Mouse (Mus musculus) limb, embryonic 11.5 days (tissue): ENCODE data around the gene Gm33543. TPM values are rescaled to one million over a fixed set of nuclear protein-coding genes. Genes with fewer than 3 reads are reported as not detected.

Experiments used
- ATAC-seq: fragments of 200-750 bp; cut with Nextera tagmentation; 2 replicates; pipeline ENCODE4 v1.8.0; 2017; ENCODE audit warnings: low read depth; ENCODE audit not compliant: insufficient number of reproducible peaks, low FRiP score, low TSS enrichment
- DNase-seq: peaks from one replicate; pipeline ENCODE4 v3.0.0-alpha.2; 2015; ENCODE audit warnings: low spot score
- H3K27ac ChIP-seq: fragments of 300-500 bp; sonication (generic); replicated peaks from 2 replicates; pipeline ENCODE4 v1.5.1; 2014; ENCODE audit warnings: low read depth, mild to moderate bottlenecking, low read length
- H3K27me3 ChIP-seq: fragments of 300-500 bp; sonication (generic); 2 replicates; pipeline ENCODE4 v1.6.1; 2014; ENCODE audit warnings: mild to moderate bottlenecking, low read length, mixed read lengths; ENCODE audit not compliant: control insufficient read depth, insufficient read depth
- H3K36me3 ChIP-seq: fragments of 300-500 bp; sonication (generic); 2 replicates; pipeline ENCODE4 v1.6.1; 2014; ENCODE audit warnings: mild to moderate bottlenecking, low read length, moderate library complexity, mixed read lengths; ENCODE audit not compliant: control insufficient read depth, insufficient read depth
- H3K4me1 ChIP-seq: fragments of 300-500 bp; sonication (generic); 2 replicates; pipeline ENCODE4 v1.6.1; 2014; ENCODE audit warnings: low read length, mixed read lengths; ENCODE audit not compliant: control insufficient read depth, insufficient read depth
- H3K4me2 ChIP-seq: fragments of 300-500 bp; sonication (generic); 2 replicates; pipeline ENCODE4 v1.6.1; 2014; ENCODE audit warnings: low read depth, mild to moderate bottlenecking, moderate library complexity; ENCODE audit not compliant: severe bottlenecking
- H3K4me3 ChIP-seq: fragments of 300-500 bp; sonication (generic); 2 replicates; pipeline ENCODE4 v1.5.1; 2014; ENCODE audit warnings: low read depth, low read length
- H3K9ac ChIP-seq: fragments of 300-500 bp; sonication (generic); 2 replicates; pipeline ENCODE4 v1.6.1; 2014; ENCODE audit warnings: mild to moderate bottlenecking, low read length
- H3K9me3 ChIP-seq: fragments of 300-500 bp; sonication (generic); 2 replicates; pipeline ENCODE4 v1.6.1; 2016; ENCODE audit warnings: low read length; ENCODE audit not compliant: control insufficient read depth
- WGBS: fragments of 180-500 bp; shearing (Covaris S2); extraction: QIAGEN DNeasy Blood & Tissue Kit; methylation state at CpG from one replicate; pipeline ENCODE4 v1.1.7; 2014; 5-methylcytosine and 5-hydroxymethylcytosine counted together
- polyA plus RNA-seq: library from polyadenylated mRNA; unstranded; fragments of >200 nt; fragmentation: Nextera tagmentation; extraction: Ambion mirVana; gene quantifications from 2 replicates; pipeline ENCODE4 v1.2.1, GENCODE M21; 2014

Gene Gm33543
- polyA plus RNA-seq, 1 experiment from 2014 or later, result not detected

DNA sequence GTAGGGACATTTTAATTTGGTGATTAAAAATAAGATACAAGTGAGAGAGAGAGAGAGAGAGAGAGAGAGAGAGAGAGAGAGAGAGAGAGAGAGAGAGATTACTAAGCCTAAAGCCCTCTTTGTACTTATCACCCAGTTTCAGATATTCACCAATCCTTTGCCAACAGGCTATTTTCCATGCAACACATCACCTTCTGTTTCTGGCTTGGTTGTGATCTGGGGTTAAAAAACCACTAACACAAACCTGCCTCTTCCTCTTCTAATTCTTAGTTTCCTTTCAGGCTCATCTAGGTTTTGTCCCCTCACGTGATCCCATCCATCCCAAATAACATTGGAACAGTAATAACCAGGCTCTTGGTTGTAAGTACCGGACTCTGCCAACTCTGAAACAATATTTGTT is 24.2 kb downstream of the Gm33543 start:
- Histone ChIP-seq H3K36me3 (no peaks in the 10 kb centered on the region), H3K27me3 (no peaks in the 10 kb centered on the region), H3K4me3 (no peak overlapping the region), H3K4me1 (0 out of 2 replicates have a peak, but pooled peaks cover 5% of the 10 kb centered on the region), H3K27ac (no peak overlapping the region), H3K9me3 (no peaks in the 10 kb centered on the region), H3K9ac (no peak overlapping the region), H3K4me2 (no peak overlapping the region)
- WGBS, result 92% methylated on average over 2 of the region's 2 CpGs
- ATAC-seq (no peak), DNase-seq (no peak)

DNA sequence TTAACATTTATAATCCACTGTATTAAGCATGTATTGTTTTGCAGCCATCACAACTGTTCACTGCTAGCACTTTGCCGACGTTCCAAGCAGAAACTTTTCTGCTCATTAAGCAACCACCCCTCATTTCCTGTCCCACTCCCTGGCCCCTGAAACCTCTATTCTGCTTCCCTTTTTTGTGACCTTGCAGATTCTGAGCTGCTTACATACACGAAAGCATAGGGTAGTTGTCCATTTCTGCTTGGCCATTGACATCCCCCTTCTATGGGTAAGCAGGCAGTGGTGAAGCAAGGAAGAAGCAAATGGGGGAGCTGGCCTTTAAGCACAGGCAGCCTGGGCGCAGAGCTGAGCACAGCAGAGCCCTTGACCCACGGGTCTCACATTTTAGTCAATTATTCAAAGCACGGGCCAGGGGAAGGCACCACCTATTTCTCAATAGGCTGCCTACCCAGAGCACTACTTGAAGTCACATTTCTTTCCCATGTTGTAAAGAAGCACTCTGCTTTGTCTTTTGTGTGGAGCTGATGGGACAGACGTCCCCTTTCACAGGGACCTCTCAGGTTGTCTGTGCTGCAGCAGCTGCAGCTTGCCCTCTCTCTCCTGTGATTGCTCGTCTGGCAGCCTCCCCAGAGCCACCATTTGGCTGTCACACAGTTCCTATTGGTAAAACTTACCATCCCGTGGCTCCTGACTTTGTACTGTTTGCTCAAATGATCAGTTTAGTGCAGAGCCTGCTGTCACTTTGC is 25.1 kb downstream of the Gm33543 start:
- DNase-seq, result no peak
- Histone ChIP-seq H3K36me3 (no peaks in the 10 kb centered on the region), H3K4me2 (no peak overlapping the region), H3K4me3 (no peak overlapping the region), H3K9ac (no peak overlapping the region), H3K27ac (no peak overlapping the region), H3K4me1 (0 out of 2 replicates have a peak, but pooled peaks cover 9% of the 10 kb centered on the region), H3K27me3 (no peaks in the 10 kb centered on the region), H3K9me3 (no peaks in the 10 kb centered on the region)
- WGBS, result 21% methylated on average over 9 of the region's 9 CpGs
- ATAC-seq, result no peak

GRCm38 (mm10) chr10:95814351-95814750 is 28.4 kb downstream of the Gm33543 start:
- 0 out of 2 replicates have a peak, but pooled peaks cover 9% of the 10 kb centered on the region for H3K4me1 ChIP-seq
- DNase-seq (no peak), ATAC-seq (no peak)
- H3K36me3 ChIP-seq, result no peaks in the 10 kb centered on the region
- no peak overlapping the region for H3K27ac ChIP-seq
- H3K4me2 ChIP-seq, result no peak overlapping the region
- no peak overlapping the region for H3K4me3 ChIP-seq
- WGBS, result 88% methylated on average over 6 of the region's 6 CpGs
- no peaks in the 10 kb centered on the region for H3K27me3 ChIP-seq
- H3K9ac ChIP-seq, result no peak overlapping the region
- H3K9me3 ChIP-seq, result no peaks in the 10 kb centered on the region

GRCm38 (mm10) chr10:95811869-95812268 is 30.9 kb downstream of the Gm33543 start:
- no peak overlapping the region for H3K4me3 ChIP-seq
- DNase-seq (no peak), ATAC-seq (no peak)
- 0 out of 2 replicates have a peak, but pooled peaks cover 5% of the 10 kb centered on the region for H3K4me1 ChIP-seq
- no peak overlapping the region for H3K9ac ChIP-seq
- H3K27me3 ChIP-seq, result no peaks in the 10 kb centered on the region
- WGBS, result 66% methylated on average over 4 of the region's 4 CpGs
- no peak overlapping the region for H3K27ac ChIP-seq
- no peak overlapping the region for H3K4me2 ChIP-seq
- no peaks in the 10 kb centered on the region for H3K9me3 ChIP-seq
- no peaks in the 10 kb centered on the region for H3K36me3 ChIP-seq

DNA sequence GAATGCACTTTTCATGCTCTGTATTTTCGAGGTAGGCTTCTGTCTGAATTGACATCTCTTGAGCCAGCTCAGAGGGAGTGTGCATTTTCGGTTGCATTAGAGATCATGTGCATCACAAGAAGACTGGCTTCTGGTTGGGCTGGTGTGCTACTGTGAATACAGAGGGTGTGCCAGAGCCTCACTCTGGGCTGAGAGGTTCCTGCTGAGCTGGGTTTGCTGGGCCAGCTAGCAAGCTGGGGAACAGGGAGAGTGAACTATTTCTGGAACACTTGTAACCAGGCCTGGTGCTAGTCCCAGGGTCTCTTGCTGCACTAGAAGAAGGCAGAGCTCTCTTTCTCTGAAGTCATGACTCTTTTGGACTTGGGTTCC is 41.3 kb downstream of the Gm33543 start:
- Histone ChIP-seq H3K4me1 (no peaks in the 10 kb centered on the region), H3K27me3 (no peaks in the 10 kb centered on the region), H3K9me3 (no peaks in the 10 kb centered on the region; the same call in 1 of the 2 replicates), H3K4me3 (no peak overlapping the region), H3K9ac (no peak overlapping the region), H3K27ac (no peak overlapping the region), H3K4me2 (no peak overlapping the region), H3K36me3 (no peaks in the 10 kb centered on the region)
- ATAC-seq (no peak), DNase-seq (no peak)
- 70% methylated on average over 2 of the region's 2 CpGs for WGBS

DNA sequence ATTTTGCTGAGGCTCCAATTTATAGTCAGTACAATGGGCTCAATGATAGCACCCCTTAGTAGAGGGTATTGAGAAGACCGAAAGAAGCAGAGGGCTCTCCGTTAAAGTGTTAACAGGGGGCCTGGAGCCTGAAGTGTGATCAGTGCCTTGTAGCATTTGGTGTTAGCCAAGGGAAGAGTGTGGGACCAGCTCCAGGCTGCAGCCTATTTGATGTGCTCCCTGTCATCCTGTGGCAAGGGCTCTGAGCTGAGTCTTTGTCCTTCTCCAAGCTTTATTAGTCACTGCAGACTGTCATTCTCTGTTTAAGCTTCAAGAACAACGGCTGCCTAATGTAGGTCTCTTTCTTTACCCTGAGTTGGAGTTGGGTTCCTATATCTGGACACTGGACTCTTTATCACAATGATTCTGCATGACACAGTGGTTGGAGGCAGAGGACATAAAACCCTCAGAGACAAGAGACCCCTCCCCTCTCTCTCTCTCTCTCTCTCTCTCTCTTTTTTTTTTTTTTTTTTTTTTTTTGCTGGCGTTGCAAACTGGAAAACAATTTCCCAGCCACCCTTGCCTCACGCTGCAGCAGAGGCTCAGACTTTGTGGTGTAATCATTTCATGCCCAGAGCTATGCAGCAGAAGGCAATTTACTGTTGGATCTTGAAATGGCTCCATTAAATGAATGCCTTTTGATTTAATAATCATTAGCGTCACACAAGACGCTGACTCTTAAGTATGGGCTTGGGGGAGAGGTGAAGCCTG is 41.9 kb downstream of the Gm33543 start:
- H3K27ac ChIP-seq, result no peak overlapping the region
- DNase-seq (no peak), ATAC-seq (no peak)
- 53% methylated on average over 7 of the region's 7 CpGs for WGBS
- H3K9ac ChIP-seq, result no peak overlapping the region
- no peaks in the 10 kb centered on the region for H3K4me1 ChIP-seq
- no peaks in the 10 kb centered on the region; the same call in 1 of the 2 replicates for H3K9me3 ChIP-seq
- no peak overlapping the region for H3K4me3 ChIP-seq
- no peaks in the 10 kb centered on the region for H3K27me3 ChIP-seq
- no peak overlapping the region for H3K4me2 ChIP-seq
- no peaks in the 10 kb centered on the region for H3K36me3 ChIP-seq

- 93% methylated on average over 12 of the region's 12 CpGs for WGBS
- Histone ChIP-seq H3K4me3 (no peak overlapping the region), H3K4me2 (no peak overlapping the region), H3K9me3 (no peaks in the 10 kb centered on the region), H3K36me3 (no peaks in the 10 kb centered on the region), H3K4me1 (no peaks in the 10 kb centered on the region), H3K27ac (no peak overlapping the region), H3K27me3 (no peaks in the 10 kb centered on the region), H3K9ac (no peak overlapping the region)
- ATAC-seq, result no peak
- no peak for DNase-seq
Observed at GRCm38 (mm10) chr10:95797645-95798395, 44.9 kb downstream of the Gm33543 start.

GRCm38 (mm10) chr10:95795500-95795899 is 47.2 kb downstream of the Gm33543 start:
- Histone ChIP-seq H3K27me3 (no peaks in the 10 kb centered on the region), H3K9ac (no peak overlapping the region), H3K9me3 (no peaks in the 10 kb centered on the region), H3K4me3 (no peak overlapping the region), H3K36me3 (no peaks in the 10 kb centered on the region), H3K4me2 (no peak overlapping the region), H3K4me1 (no peaks in the 10 kb centered on the region), H3K27ac (no peak overlapping the region)
- DNase-seq (no peak), ATAC-seq (no peak)
- 83% methylated on average over 4 of the region's 4 CpGs for WGBS
